Mouse (Mus musculus) G1E (cell line): ENCODE results near the gene Eif4b.

Source experiments
- CTCF ChIP-seq: IDR thresholded peaks from 2 replicates; pipeline ENCODE4 v1.5.1; 2012; ENCODE audit warnings: low read depth, low read length, inconsistent platforms, mixed read lengths
- GATA1 ChIP-seq: IDR thresholded peaks from 2 replicates; pipeline ENCODE4 v1.6.1; 2012; ENCODE audit warnings: borderline replicate concordance, low read length, inconsistent platforms, mixed read lengths

GRCm38 (mm10) chr15:102105764-102106730 lies 32.5 kb downstream of the Eif4b start:
- TF ChIP-seq CTCF (no peak), GATA1 (no peak)
